Mouse (Mus musculus): ENCODE measurements around the gene Phf11d.
"Not testable (repeated sequence)": the region's sequence is repeated elsewhere in the genome, so short reads cannot be mapped to it uniquely, and the experiment has no call there.

Phf11d gene

GRCm38 (mm10) chr14:59365244-59365644, at the start of gene Phf11d:
TSS of gene Phf11d (minus strand) at chr14:59365470.
- no peak for DNase-seq (ENCODE audit: low spot score)

DNA sequence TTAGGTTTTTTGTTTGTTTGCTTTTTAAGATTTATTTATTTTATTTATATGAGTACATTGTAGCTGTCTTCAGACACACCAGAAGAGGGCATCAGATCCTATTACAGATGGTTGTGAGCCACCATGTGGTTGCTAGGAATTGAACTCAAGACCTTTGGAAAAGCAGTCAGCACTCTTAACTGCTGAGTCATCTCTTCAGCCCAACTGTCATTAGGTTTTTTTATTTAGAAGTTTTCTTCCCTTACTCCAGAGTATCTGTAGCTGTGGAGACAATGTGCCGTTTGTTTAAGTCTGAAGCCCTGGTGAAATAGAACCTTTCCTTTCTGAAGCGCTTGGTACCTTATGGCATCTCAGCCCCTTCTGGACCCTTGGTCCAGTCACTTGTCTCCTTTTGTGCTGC, 49.7 kb upstream of the Phf11d start:
- DNase-seq (ENCODE audit: low spot score): not testable (repeated sequence)

DNA sequence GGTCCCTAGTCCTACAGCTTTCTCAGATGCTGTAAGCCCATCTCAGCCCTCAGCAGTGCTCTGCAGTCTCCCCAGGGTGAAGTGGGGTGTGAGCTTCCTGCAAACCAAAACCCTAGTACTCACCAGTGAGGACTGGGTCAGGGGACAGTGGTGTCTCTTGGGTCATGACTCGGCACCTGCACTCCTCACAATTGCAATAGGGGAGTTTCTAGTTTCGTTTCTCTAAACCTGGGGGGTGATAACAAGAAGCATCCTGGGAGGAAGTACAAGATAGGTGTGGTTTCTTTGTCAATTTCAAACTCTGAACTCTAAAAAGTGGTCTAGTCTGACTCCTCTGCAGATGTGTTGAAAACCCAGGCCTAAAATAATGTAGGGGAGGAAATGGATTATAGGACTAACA, 31.7 kb upstream of the Phf11d start:
- no peak for DNase-seq (ENCODE audit: low spot score)

DNA sequence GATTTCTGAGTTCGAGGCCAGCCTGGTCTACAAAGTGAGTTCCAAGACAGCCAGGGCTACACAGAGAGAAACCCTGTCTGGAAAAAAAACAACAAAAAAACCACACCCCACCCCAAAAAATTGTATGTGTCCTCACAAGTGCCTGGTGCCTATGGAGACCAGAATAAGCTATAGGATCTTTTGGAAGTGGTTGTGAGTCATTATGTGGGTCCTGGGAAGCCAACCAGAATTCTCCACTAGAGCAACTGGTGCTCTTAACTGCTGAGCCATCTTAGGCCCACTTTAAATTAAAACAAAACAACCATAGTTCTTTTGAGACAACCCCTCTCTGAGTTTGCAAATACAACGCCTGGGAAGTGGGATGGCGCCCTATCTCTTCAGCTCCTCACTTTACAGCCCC, 30.0 kb upstream of the Phf11d start, which contains the start of gene Phf11c:
Gene Phf11c, minus strand, starts transcription at position 101 of the 400 bp plus-strand sequence.
- DNase-seq (ENCODE audit: low spot score): no peak

DNA sequence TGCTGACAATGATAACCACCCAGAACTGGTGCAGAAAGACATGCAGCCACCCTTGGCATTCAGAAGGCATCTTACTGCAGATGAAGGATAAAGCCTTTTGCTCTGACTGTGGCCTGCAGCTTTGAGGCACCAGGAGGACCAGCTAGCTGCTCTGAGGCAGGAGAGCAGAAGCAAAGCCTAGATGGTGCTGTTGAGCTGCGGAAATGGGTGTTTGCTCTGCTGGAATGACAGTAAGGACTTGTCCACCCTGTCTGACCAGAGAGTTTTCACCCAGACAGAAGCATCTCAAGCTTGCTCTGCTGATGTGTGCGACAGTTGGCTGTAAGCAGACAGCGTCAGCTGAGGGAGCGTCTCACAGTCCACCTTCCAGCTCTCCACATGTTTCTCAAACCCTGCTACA, 24.9 kb upstream of the Phf11d start:
- DNase-seq (ENCODE audit: low spot score): not testable (repeated sequence)

GRCm38 (mm10) chr14:59389532-59389931, 24.3 kb upstream of the Phf11d start:
- no peak for DNase-seq (ENCODE audit: low spot score)

- DNase-seq (ENCODE audit: low spot score): no peak
Measured at GRCm38 (mm10) chr14:59370348-59371068, 5.2 kb upstream of the Phf11d start.

GRCm38 (mm10) chr14:59366386-59367105, 1.3 kb upstream of the Phf11d start:
- no peak for DNase-seq (ENCODE audit: low spot score)

DNA sequence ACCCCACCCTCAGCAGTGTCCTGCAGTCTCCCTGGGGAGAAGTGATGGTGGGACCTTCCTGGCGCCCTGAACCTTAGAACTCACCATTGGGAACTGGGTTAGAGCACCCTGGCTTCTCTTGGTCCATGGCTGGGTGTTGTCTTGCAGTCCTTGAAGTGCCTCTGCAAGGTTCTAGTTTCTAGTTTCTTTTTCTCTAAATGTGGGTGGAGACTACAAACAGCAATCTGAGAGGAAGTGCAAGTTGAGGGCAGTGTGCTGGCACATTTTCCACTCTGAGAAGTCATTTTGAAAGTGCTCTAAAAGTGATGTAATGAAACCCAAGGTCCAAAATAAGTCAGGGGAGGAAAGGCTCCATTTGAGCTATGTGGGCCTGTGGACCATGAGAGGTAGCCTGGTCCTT, 24.1 kb downstream of the Phf11d start, which contains the start of gene Phf11b:
Gene Phf11b, minus strand, starts transcription at position 163 of the 400 bp plus-strand sequence.
- DNase-seq (ENCODE audit: low spot score): not testable (repeated sequence)

DNA sequence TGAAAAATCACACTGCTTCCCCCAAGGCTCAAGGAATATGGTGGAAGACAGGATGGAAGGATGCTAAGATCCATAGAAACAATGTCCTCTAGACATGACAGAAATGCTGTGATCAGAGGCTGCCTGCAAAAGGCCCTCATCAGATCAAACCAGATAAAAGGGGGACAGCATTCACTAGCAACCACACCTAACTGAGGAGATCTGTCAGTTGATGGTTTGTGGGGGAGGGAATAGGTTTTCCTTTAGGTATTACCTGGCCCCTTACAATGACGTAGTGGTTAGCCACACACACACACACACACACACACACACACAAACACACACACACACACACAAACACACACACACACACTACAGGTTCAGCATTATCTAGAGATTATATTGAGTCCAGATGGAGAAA, 25.7 kb downstream of the Phf11d start:
- DNase-seq (ENCODE audit: low spot score): no peak

- DNase-seq (ENCODE audit: low spot score): not testable (repeated sequence)
Measured at GRCm38 (mm10) chr14:59336056-59336455, 29.2 kb downstream of the Phf11d start.

- DNase-seq (ENCODE audit: low spot score): peak; percentile 53
Measured at GRCm38 (mm10) chr14:59330499-59330898, 34.8 kb downstream of the Phf11d start.

- DNase-seq (ENCODE audit: low spot score): not testable (repeated sequence)
Measured at GRCm38 (mm10) chr14:59319970-59320369, 45.3 kb downstream of the Phf11d start.

DNA sequence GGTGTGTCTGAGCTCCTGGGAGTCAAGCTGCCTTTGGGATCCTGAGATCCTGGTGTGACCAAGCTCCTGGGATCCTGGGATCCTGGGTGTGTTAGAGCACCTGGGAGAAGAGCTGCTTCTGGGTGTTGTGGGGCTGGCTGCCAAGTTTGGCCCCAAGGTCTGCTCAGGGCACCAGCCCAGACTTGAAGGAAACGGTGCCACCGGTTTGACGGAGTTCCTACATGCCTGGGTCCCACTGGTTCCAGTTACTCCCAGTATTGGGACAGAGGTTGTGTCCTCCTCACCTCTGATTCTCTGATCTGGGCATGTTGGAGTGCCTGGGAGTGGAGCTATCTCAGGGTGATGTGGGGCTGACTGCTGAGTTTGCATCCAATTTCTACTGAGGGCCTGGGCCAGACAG, 46.2 kb downstream of the Phf11d start:
- not testable (repeated sequence) for DNase-seq (ENCODE audit: low spot score)
